Mouse (Mus musculus): ENCODE measurements at regions not wholly inside any gene's neighbourhood (a gene's known extent, or its start where the extent isn't known, plus 50 kb on each side); places are given as distances from the start of the nearest gene placed in this dataset.

- TF ChIP-seq CTCF (IDR thresholded peaks at IDR 0.05; ENCODE audit: borderline replicate concordance, insufficient read depth, low read depth, low read length) (no peak), POLR2A (IDR thresholded peaks at IDR 0.05; ENCODE audit: borderline replicate concordance, insufficient read depth, low read length) (no peak)
These were observed 490.1 kb downstream of the Dhx35 start for GRCm38 (mm10) chr2:159284525-159285189.
